8 mouse cellular contexts compared by ENCODE assay signal in genomic region chr14:54553454-54553974, GRCm38 (mm10). TPM values are rescaled to one million over a fixed set of nuclear protein-coding genes. Genes with fewer than 3 reads are reported as not detected.
DNase-seq lines count a peak whose midpoint lies in the region; ATAC-seq and TF ChIP-seq lines count a peak whose summit lies in the region.

No protein-coding gene starts in this region.

- peak overlapping the region; percentile 26 for H3K27ac ChIP-seq in kidney, adult 2 months (ENCODE audit: insufficient read depth, low read depth, low read length)
- H3K27ac ChIP-seq in bone marrow, adult 2 months (ENCODE audit: control insufficient read depth, insufficient read depth, low read depth, low read length, poor library complexity): peak overlapping the region; percentile 98
- peak overlapping the region; percentile 88 for H3K27ac ChIP-seq in heart, embryonic 16.5 days (ENCODE audit: low read length)
- H3K27ac ChIP-seq in limb, embryonic 15.5 days: peak overlapping the region; percentile 89
- H3K27ac ChIP-seq in neural tube, embryonic 15.5 days (replicated peaks): peak overlapping the region; percentile 71

- peak overlapping the region; percentile 86 for H3K4me2 ChIP-seq in heart, embryonic 16.5 days (ENCODE audit: low read depth, low read length)
- H3K4me2 ChIP-seq in limb, embryonic 15.5 days: peak overlapping the region; percentile 88
- H3K4me2 ChIP-seq in neural tube, embryonic 15.5 days: peak overlapping the region; percentile 92

- peak overlapping the region; percentile 81 for H3K4me3 ChIP-seq in kidney, adult 2 months (ENCODE audit: insufficient read depth, low read depth, low read length)
- H3K4me3 ChIP-seq in bone marrow, adult 2 months (replicated peaks; ENCODE audit: control insufficient read depth, low read depth, low read length): peak overlapping the region; percentile 88
- peak overlapping the region; percentile 64 for H3K4me3 ChIP-seq in heart, embryonic 16.5 days (ENCODE audit: low read length)
- H3K4me3 ChIP-seq in limb, embryonic 15.5 days: peak overlapping the region; percentile 67
- peak overlapping the region; percentile 53 for H3K4me3 ChIP-seq in neural tube, embryonic 15.5 days (replicated peaks)

- no peak for ATAC-seq in heart, embryonic 16.5 days (replicated peaks; ENCODE audit: extremely low read depth, insufficient read depth, low FRiP score)
- ATAC-seq in limb, embryonic 15.5 days (ENCODE audit: insufficient number of reproducible peaks, low FRiP score, low TSS enrichment, low read depth): no peak
- peak; percentile 25; the same call in 1 of the 2 replicates for ATAC-seq in neural tube, embryonic 15.5 days (ENCODE audit: low FRiP score)

- no peaks in the 10 kb centered on the region for H3K27me3 ChIP-seq in kidney, adult 2 months (replicated peaks; ENCODE audit: control insufficient read depth, insufficient read depth, low read length)
- H3K27me3 ChIP-seq in heart, embryonic 16.5 days (ENCODE audit: control insufficient read depth, insufficient read depth, low read length): no peaks in the 10 kb centered on the region
- H3K27me3 ChIP-seq in limb, embryonic 15.5 days: no peaks in the 10 kb centered on the region
- no peaks in the 10 kb centered on the region for H3K27me3 ChIP-seq in neural tube, embryonic 15.5 days (replicated peaks)

- peak overlapping the region; percentile 84 for H3K9ac ChIP-seq in heart, embryonic 16.5 days (ENCODE audit: low read length)
- H3K9ac ChIP-seq in limb, embryonic 15.5 days: peak overlapping the region; percentile 69
- H3K9ac ChIP-seq in neural tube, embryonic 15.5 days (replicated peaks): peak overlapping the region; percentile 54

- no peak for TF ChIP-seq POLR2A in kidney, adult 2 months (IDR thresholded peaks at IDR 0.05; ENCODE audit: low read depth, low read length)
- no peak for TF ChIP-seq POLR2A in bone marrow, adult 2 months (IDR thresholded peaks at IDR 0.05; ENCODE audit: borderline replicate concordance, control insufficient read depth, low read depth, low read length)

- 3% methylated on average over 21 of the region's 21 CpGs for WGBS in kidney, adult 2 months
- WGBS in bone marrow, adult 2 months: under 1% methylated on average over 21 of the region's 21 CpGs
- 4% methylated on average over 21 of the region's 21 CpGs for WGBS in heart, embryonic 16.5 days
- 1% methylated on average over 21 of the region's 21 CpGs for WGBS in limb, embryonic 15.5 days
- WGBS in neural tube, embryonic 15.5 days: 3% methylated on average over 21 of the region's 21 CpGs

- H3K4me1 ChIP-seq in kidney, adult 2 months (ENCODE audit: control insufficient read depth, insufficient read depth, low read length): peaks cover 2% of the 10 kb centered on the region; the same call in 1 of the 2 replicates
- H3K4me1 ChIP-seq in bone marrow, adult 2 months (ENCODE audit: control insufficient read depth, insufficient read depth, low read length): peaks cover 1% of the 10 kb centered on the region; the same call in 1 of the 2 replicates
- peaks cover 5% of the 10 kb centered on the region for H3K4me1 ChIP-seq in heart, embryonic 16.5 days (ENCODE audit: control insufficient read depth, insufficient read depth, low read length)
- 0 out of 2 replicates have a peak, but pooled peaks cover 7% of the 10 kb centered on the region for H3K4me1 ChIP-seq in limb, embryonic 15.5 days
- H3K4me1 ChIP-seq in neural tube, embryonic 15.5 days: peaks cover 11% of the 10 kb centered on the region

- H3K36me3 ChIP-seq in kidney, adult 2 months (ENCODE audit: control insufficient read depth, insufficient read depth, low read length): no peaks in the 10 kb centered on the region; the same call in 1 of the 2 replicates
- peaks cover 26% of the 10 kb centered on the region for H3K36me3 ChIP-seq in heart, embryonic 16.5 days (ENCODE audit: control insufficient read depth, insufficient read depth)
- H3K36me3 ChIP-seq in limb, embryonic 15.5 days: peaks cover 25% of the 10 kb centered on the region
- H3K36me3 ChIP-seq in neural tube, embryonic 15.5 days: peaks cover 12% of the 10 kb centered on the region

- DNase-seq in kidney, adult 2 months: no peak
- no peak for DNase-seq in kidney, adult 11 months
- DNase-seq in ovary, postnatal 10 days (ENCODE audit: low spot score): no peak
- DNase-seq in cerebellum, adult 11 months: no peak

- no peaks in the 10 kb centered on the region for H3K9me3 ChIP-seq in heart, embryonic 16.5 days (replicated peaks; ENCODE audit: control insufficient read depth, low read length)
- no peaks in the 10 kb centered on the region for H3K9me3 ChIP-seq in limb, embryonic 15.5 days
- H3K9me3 ChIP-seq in neural tube, embryonic 15.5 days (replicated peaks): no peaks in the 10 kb centered on the region

- no peak for TF ChIP-seq CTCF in kidney, adult 2 months (conservative IDR thresholded peaks at IDR 0.05; ENCODE audit: insufficient read depth, insufficient read length, low read depth, low read length)
- TF ChIP-seq CTCF in bone marrow, adult 2 months (IDR thresholded peaks at IDR 0.05; ENCODE audit: control insufficient read depth, insufficient read depth, low read length): no peak

RNA-seq across cellular contexts. Expression of gene Haus4, which starts 0.9 kb away (rescaled TPM):
- polyA plus RNA-seq in kidney, adult 2 months (2012; rRNA removed): 9.6 and 10.0 TPM in 2 replicates
- 32.6 and 33.5 TPM in 2 replicates for polyA plus RNA-seq in bone marrow, adult 2 months (2011; ENCODE audit: insufficient read depth, insufficient read length, low replicate concordance, missing spikeins)
- 39.7 and 47.0 TPM in 2 replicates for polyA plus RNA-seq in heart, embryonic 16.5 days (2015; fragmentation: Nextera tagmentation; extraction: Ambion mirVana)
- 52.6 and 53.0 TPM in 2 replicates for polyA plus RNA-seq in limb, embryonic 15.5 days (2015; fragmentation: Nextera tagmentation; extraction: Ambion mirVana)
- 20.5 and 34.8 TPM in 2 replicates for polyA plus RNA-seq in neural tube, embryonic 15.5 days (2015; fragmentation: Nextera tagmentation; extraction: Ambion mirVana)

RNA-seq across cellular contexts. Expression of gene Ajuba, which starts 23.8 kb away (rescaled TPM):
- polyA plus RNA-seq in kidney, adult 2 months (2012; rRNA removed): 32.4 and 33.9 TPM in 2 replicates
- 5.1 TPM in 1 of 2 replicates, not detected in the other for polyA plus RNA-seq in bone marrow, adult 2 months (2011; ENCODE audit: insufficient read depth, insufficient read length, low replicate concordance, missing spikeins)
- polyA plus RNA-seq in heart, embryonic 16.5 days (2015; fragmentation: Nextera tagmentation; extraction: Ambion mirVana): 24.9 and 25.5 TPM in 2 replicates
- polyA plus RNA-seq in limb, embryonic 15.5 days (2015; fragmentation: Nextera tagmentation; extraction: Ambion mirVana): 50.7 and 52.7 TPM in 2 replicates
- 6.1 and 12.9 TPM in 2 replicates for polyA plus RNA-seq in neural tube, embryonic 15.5 days (2015; fragmentation: Nextera tagmentation; extraction: Ambion mirVana)

RNA-seq across cellular contexts. Expression of gene Prmt5, which starts 36.2 kb away (rescaled TPM):
- 30.9 and 33.0 TPM in 2 replicates for polyA plus RNA-seq in kidney, adult 2 months (2012; rRNA removed)
- 15.6 and 49.1 TPM in 2 replicates for polyA plus RNA-seq in bone marrow, adult 2 months (2011; ENCODE audit: insufficient read depth, insufficient read length, low replicate concordance, missing spikeins)
- 55.3 and 57.8 TPM in 2 replicates for polyA plus RNA-seq in heart, embryonic 16.5 days (2015; fragmentation: Nextera tagmentation; extraction: Ambion mirVana)
- polyA plus RNA-seq in limb, embryonic 15.5 days (2015; fragmentation: Nextera tagmentation; extraction: Ambion mirVana): 68.6 and 71.4 TPM in 2 replicates
- polyA plus RNA-seq in neural tube, embryonic 15.5 days (2015; fragmentation: Nextera tagmentation; extraction: Ambion mirVana): 92.3 and 93.9 TPM in 2 replicates

RNA-seq across cellular contexts. Expression of gene 4931414P19Rik, which starts 52.3 kb away (rescaled TPM):
- polyA plus RNA-seq in kidney, adult 2 months (2012; rRNA removed): 6.5 and 8.1 TPM in 2 replicates
- polyA plus RNA-seq in bone marrow, adult 2 months (2011; ENCODE audit: insufficient read depth, insufficient read length, low replicate concordance, missing spikeins): 6.6 and 10.2 TPM in 2 replicates
- polyA plus RNA-seq in heart, embryonic 16.5 days (2015; fragmentation: Nextera tagmentation; extraction: Ambion mirVana): 6.7 and 7.8 TPM in 2 replicates
- 5.8 and 6.1 TPM in 2 replicates for polyA plus RNA-seq in limb, embryonic 15.5 days (2015; fragmentation: Nextera tagmentation; extraction: Ambion mirVana)
- 4.4 and 6.5 TPM in 2 replicates for polyA plus RNA-seq in neural tube, embryonic 15.5 days (2015; fragmentation: Nextera tagmentation; extraction: Ambion mirVana)

Comparison
In these comparisons a context has a peak if more than half of its experiments do, and no peak if none do; other contexts are left out.
1. H3K27ac ChIP-seq: peak in every context shown above with its lines; median percentile 98 in bone marrow, adult 2 months; 89 in limb, embryonic 15.5 days; 88 in heart, embryonic 16.5 days; 71 in neural tube, embryonic 15.5 days; 26 in kidney, adult 2 months.